Mouse (Mus musculus) CD4-positive, CD25-positive, alpha-beta regulatory T cell, adult 2 months (primary cell): ENCODE results near the gene Sfxn3.
A peak's percentile ranks its signal among the peaks of the same experiment; 100 is the strongest.

Experiments
- DNase-seq: peaks from one replicate; pipeline ENCODE4 v3.0.0-alpha.2; 2012; ENCODE audit warnings: low read depth, low spot score

Sfxn3 gene

GRCm38 (mm10) chr19:45046523-45047321 lies 581 bp upstream of the Sfxn3 start:
- DNase-seq: peak; percentile 91

GRCm38 (mm10) chr19:45047935-45048643 lies 786 bp downstream of the Sfxn3 start:
- DNase-seq: peak; percentile 87

- DNase-seq: no peak
Measured at GRCm38 (mm10) chr19:45048644-45049365, 1.5 kb downstream of the Sfxn3 start.

- DNase-seq: no peak
Measured at GRCm38 (mm10) chr19:45049523-45049922, 2.2 kb downstream of the Sfxn3 start.

- no peak for DNase-seq
Measured at GRCm38 (mm10) chr19:45053451-45053850, 6.1 kb downstream of the Sfxn3 start.

- DNase-seq: no peak
Measured at GRCm38 (mm10) chr19:45054892-45055690, 7.8 kb downstream of the Sfxn3 start.

GRCm38 (mm10) chr19:45056364-45056763 lies 9.1 kb downstream of the Sfxn3 start:
- DNase-seq: peak; percentile 67

GRCm38 (mm10) chr19:45056908-45057698 lies 9.8 kb downstream of the Sfxn3 start:
- peak; percentile 32 for DNase-seq

GRCm38 (mm10) chr19:45057724-45058112 lies 10.4 kb downstream of the Sfxn3 start:
- no peak for DNase-seq

GRCm38 (mm10) chr19:45058113-45058839 lies 11.0 kb downstream of the Sfxn3 start:
- DNase-seq: peak; percentile 96

- DNase-seq: no peak
Measured at GRCm38 (mm10) chr19:45058841-45059240, 11.5 kb downstream of the Sfxn3 start.

- DNase-seq: peak; percentile 81
Measured at GRCm38 (mm10) chr19:45063565-45064292, 16.4 kb downstream of the Sfxn3 start.

GRCm38 (mm10) chr19:45065226-45065625 lies 17.9 kb downstream of the Sfxn3 start:
- no peak for DNase-seq

GRCm38 (mm10) chr19:45067170-45067569 lies 19.9 kb downstream of the Sfxn3 start:
- no peak for DNase-seq

- DNase-seq: no peak
Measured at GRCm38 (mm10) chr19:45067758-45068510, 20.6 kb downstream of the Sfxn3 start.

GRCm38 (mm10) chr19:45073871-45074542 lies 26.7 kb downstream of the Sfxn3 start:
- peak; percentile 95 for DNase-seq

- DNase-seq: peak; percentile 95
Measured at GRCm38 (mm10) chr19:45074580-45075322, 27.4 kb downstream of the Sfxn3 start, which contains the start of gene Kazald1. Gene Kazald1 (plus strand): TSS chr19:45075241.
